Mouse (Mus musculus) myocyte (in vitro differentiated cells): ENCODE measurements around the gene Mgat2.

Experiments
- E2F4 ChIP-seq: IDR thresholded peaks from one replicate; pipeline ENCODE4 v1.6.1; 2011; ENCODE audit warnings: mild to moderate bottlenecking, control low read depth, moderate library complexity; ENCODE audit not compliant: insufficient read depth
- MAX ChIP-seq: IDR thresholded peaks from one replicate; pipeline ENCODE4 v1.6.1; 2011; ENCODE audit warnings: low read depth, mild to moderate bottlenecking, control low read depth
- TCF12 ChIP-seq: IDR thresholded peaks from one replicate; pipeline ENCODE4 v1.6.1; 2011; ENCODE audit warnings: mild to moderate bottlenecking, control low read depth; ENCODE audit not compliant: poor library complexity, insufficient read depth, severe bottlenecking

DNA sequence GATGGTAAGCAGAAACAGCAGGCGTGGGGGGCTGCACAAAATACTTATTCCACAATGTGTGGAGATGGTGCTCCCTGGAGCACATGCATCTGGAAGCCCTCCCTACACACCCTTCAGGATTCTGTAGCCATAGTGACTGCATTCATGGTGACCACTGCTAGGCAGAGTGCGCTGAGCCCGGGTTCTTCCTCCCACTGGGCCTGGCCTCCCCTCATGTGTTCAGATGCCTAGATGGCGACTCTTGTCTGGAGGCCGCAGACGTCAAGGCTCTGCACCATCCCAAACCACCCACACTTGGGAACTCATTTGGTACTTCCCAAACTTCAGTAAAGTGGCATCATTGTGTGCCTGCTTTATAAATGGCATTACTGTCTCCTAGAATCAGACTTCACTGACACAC is 40.5 kb upstream of the Mgat2 start:
- TF ChIP-seq MAX (no peak), E2F4 (no peak), TCF12 (no peak)
